Comparison of ENCODE assay signal across 20 mouse cellular contexts in genomic region chr13:56075930-56076329, GRCm38 (mm10).
DNase-seq lines count a peak whose midpoint lies in the region; ATAC-seq and TF ChIP-seq lines count a peak whose summit lies in the region.
"Had no signal": no experiment of that assay in that cellular context is flagged by ENCODE, and none has a peak within 500 bp of the region (broad histone marks: within the 10 kb centered on the region; RNA-seq: fewer than 3 reads in every experiment).

No protein-coding gene starts in this region.

- WGBS in limb, embryonic 11.5 days, result 85% methylated on average over 8 of the region's 8 CpGs
- 94% methylated on average over 8 of the region's 8 CpGs for WGBS in limb, embryonic 10.5 days
- WGBS in forebrain, postnatal 0 days, result 86% methylated on average over 8 of the region's 8 CpGs

- no peaks in the 10 kb centered on the region for H3K9me3 ChIP-seq in limb, embryonic 11.5 days (ENCODE audit: control insufficient read depth, low read length)
- H3K9me3 ChIP-seq in limb, embryonic 10.5 days (replicated peaks), result no peaks in the 10 kb centered on the region
- H3K9me3 ChIP-seq in forebrain, postnatal 0 days (ENCODE audit: low read length), result no peaks in the 10 kb centered on the region
- H3K9me3 ChIP-seq: forebrain, embryonic 13.5 days; hindbrain, embryonic 10.5 days; intestine, embryonic 15.5 days had no signal

- peaks cover 20% of the 10 kb centered on the region for H3K36me3 ChIP-seq in limb, embryonic 11.5 days (ENCODE audit: control insufficient read depth, insufficient read depth, low read length)
- H3K36me3 ChIP-seq in limb, embryonic 10.5 days, result peaks cover 98% of the 10 kb centered on the region
- H3K36me3 ChIP-seq in myocyte (ENCODE audit: control insufficient read depth, insufficient read depth), result peaks cover under 1% of the 10 kb centered on the region
- peaks cover 69% of the 10 kb centered on the region for H3K36me3 ChIP-seq in forebrain, postnatal 0 days (ENCODE audit: insufficient read depth)

- peak; percentile 79 for DNase-seq in gastrocnemius, adult 2 months
- no peak for DNase-seq in gastrocnemius, postnatal 4 days (ENCODE audit: low spot score in 2 of 2)
- DNase-seq in limb, embryonic 11.5 days (ENCODE audit: low spot score), result no peak
- no peak for DNase-seq in limb, embryonic 10.5 days (ENCODE audit: low spot score)
- peak; percentile 58 for DNase-seq in gastrocnemius, postnatal 25 days
- DNase-seq in forebrain, postnatal 0 days, result no peak
- DNase-seq in kidney, postnatal 25 days, result no peak
- DNase-seq: adrenal gland, postnatal 14 days; cerebellum, adult 11-12 months; cerebellum, adult 9-10 months; cerebellum, postnatal 36 days; kidney, adult 18-20 months had no signal

- no peak for TF ChIP-seq POLR2A in myocyte (IDR thresholded peaks at IDR 0.05; ENCODE audit: insufficient read length, low read depth)

- no peaks in the 10 kb centered on the region for H3K79me2 ChIP-seq in myocyte (ENCODE audit: control insufficient read depth, insufficient read depth)

- H3K4me2 ChIP-seq in limb, embryonic 11.5 days (ENCODE audit: low read depth, severe bottlenecking), result no peak overlapping the region
- no peak overlapping the region for H3K4me2 ChIP-seq in myocyte (ENCODE audit: low read depth)
- H3K4me2 ChIP-seq in forebrain, postnatal 0 days (ENCODE audit: low read depth), result no peak overlapping the region
- H3K4me2 ChIP-seq: forebrain, embryonic 13.5 days; hindbrain, embryonic 14.5 days; intestine, embryonic 15.5 days had no signal

- no peak for TF ChIP-seq CTCF in gastrocnemius, adult 2 months (IDR thresholded peaks at IDR 0.05)
- no peak for TF ChIP-seq CTCF in forebrain, postnatal 0 days (IDR thresholded peaks at IDR 0.05; ENCODE audit: low read depth)

- H3ac ChIP-seq in myocyte (ENCODE audit: control insufficient read depth, insufficient read length), result no peak overlapping the region

- H3K27me3 ChIP-seq in limb, embryonic 11.5 days (ENCODE audit: control insufficient read depth, insufficient read depth, low read length), result no peaks in the 10 kb centered on the region
- no peaks in the 10 kb centered on the region for H3K27me3 ChIP-seq in limb, embryonic 10.5 days (ENCODE audit: low read depth, poor library complexity, severe bottlenecking)
- H3K27me3 ChIP-seq in myocyte (ENCODE audit: control insufficient read depth, insufficient read depth, insufficient read length), result no peaks in the 10 kb centered on the region
- H3K27me3 ChIP-seq in forebrain, postnatal 0 days (ENCODE audit: insufficient read depth, low read length), result no peaks in the 10 kb centered on the region
- H3K27me3 ChIP-seq: CH12.LX; forebrain, embryonic 13.5 days; intestine, embryonic 15.5 days; Patski had no signal

- H3K4me3 ChIP-seq in gastrocnemius, adult 2 months, result no peak overlapping the region
- no peak overlapping the region for H3K4me3 ChIP-seq in limb, embryonic 11.5 days (ENCODE audit: low read depth, low read length)
- no peak overlapping the region for H3K4me3 ChIP-seq in limb, embryonic 10.5 days
- H3K4me3 ChIP-seq in myocyte, result no peak overlapping the region
- no peak overlapping the region for H3K4me3 ChIP-seq in forebrain, postnatal 0 days (ENCODE audit: low read depth, low read length)
- H3K4me3 ChIP-seq: forebrain, embryonic 13.5 days; hindbrain, embryonic 10.5 days; intestine, embryonic 15.5 days had no signal

- ATAC-seq in limb, embryonic 11.5 days (ENCODE audit: insufficient number of reproducible peaks, low FRiP score, low TSS enrichment, low read depth), result no peak
- ATAC-seq in forebrain, postnatal 0 days, result no peak
- ATAC-seq: activated CD4-positive, CD25-positive, alpha-beta regulatory T cell, adult 4 months; forebrain, embryonic 13.5 days; intestine, embryonic 15.5 days; Patski had no signal

- peaks cover 19% of the 10 kb centered on the region for H3K4me1 ChIP-seq in limb, embryonic 11.5 days (ENCODE audit: control insufficient read depth, insufficient read depth, low read length)
- peaks cover 47% of the 10 kb centered on the region for H3K4me1 ChIP-seq in limb, embryonic 10.5 days
- H3K4me1 ChIP-seq in forebrain, postnatal 0 days (ENCODE audit: insufficient read depth), result no peaks in the 10 kb centered on the region
- H3K4me1 ChIP-seq: hindbrain, embryonic 10.5 days had no signal

- intact Hi-C loops in gastrocnemius, adult 2 months (cut with DNase I), result no loop called here

- H3K27ac ChIP-seq in gastrocnemius, adult 2 months, result peak overlapping the region; percentile 49; the same call in 1 of the 2 replicates
- no peak overlapping the region for H3K27ac ChIP-seq in limb, embryonic 11.5 days (replicated peaks; ENCODE audit: low read depth, low read length)
- H3K27ac ChIP-seq in limb, embryonic 10.5 days, result no peak overlapping the region
- H3K27ac ChIP-seq in forebrain, postnatal 0 days (ENCODE audit: low read depth, low read length), result no peak overlapping the region
- H3K27ac ChIP-seq: forebrain, embryonic 13.5 days; hindbrain, embryonic 10.5 days; hindbrain, embryonic 14.5 days; intestine, embryonic 15.5 days had no signal

- peak overlapping the region; percentile 4; the same call in 1 of the 2 replicates for H3K9ac ChIP-seq in limb, embryonic 11.5 days (ENCODE audit: low read length)
- H3K9ac ChIP-seq in forebrain, postnatal 0 days, result no peak overlapping the region
- H3K9ac ChIP-seq: forebrain, embryonic 13.5 days; hindbrain, embryonic 14.5 days; intestine, embryonic 15.5 days had no signal

TF ChIP-seq in myocyte, 11 proteins besides CTCF, POLR2A, EP300 and RAD21:
- TF ChIP-seq MAX (IDR thresholded peaks at IDR 0.05; ENCODE audit: low read depth) (no peak), MYOD1 (IDR thresholded peaks at IDR 0.05; ENCODE audit: control insufficient read depth in 1 of 3, insufficient read length in 2 of 3, low read depth in 2 of 3) (peak in 2 of 3 experiments; percentile 83 to 92), CEBPB (IDR thresholded peaks at IDR 0.05; ENCODE audit: insufficient read depth, poor library complexity, severe bottlenecking) (no peak), E2F4 (IDR thresholded peaks at IDR 0.05; ENCODE audit: insufficient read depth) (no peak), USF1 (IDR thresholded peaks at IDR 0.05; ENCODE audit: low read depth) (no peak), REST (IDR thresholded peaks at IDR 0.05; ENCODE audit: insufficient read depth, insufficient read length) (no peak), MYOG (IDR thresholded peaks at IDR 0.05; ENCODE audit: control insufficient read depth in 1 of 3, insufficient read depth in 1 of 3, insufficient read length in 2 of 3, low read depth in 2 of 3) (peak; percentile 35 to 98 (median 91)), POLR2AphosphoS2 (IDR thresholded peaks at IDR 0.05; ENCODE audit: insufficient read length, low read depth) (no peak), TCF12 (IDR thresholded peaks at IDR 0.05; ENCODE audit: insufficient read depth, poor library complexity, severe bottlenecking) (peak; percentile 19), TCF3 (IDR thresholded peaks at IDR 0.05; ENCODE audit: insufficient read length, low read depth) (peak; percentile 81), SRF (IDR thresholded peaks at IDR 0.05; ENCODE audit: control insufficient read depth, insufficient read length, low read depth) (no peak)

Comparison
In these comparisons a context has a peak if more than half of its experiments do, and no peak if none do; other contexts are left out.
1. DNase-seq: peak in gastrocnemius, adult 2 months (single experiment) and gastrocnemius, postnatal 25 days (single experiment); none in gastrocnemius, postnatal 4 days (0 of 2), limb, embryonic 11.5 days (single experiment), limb, embryonic 10.5 days (single experiment), forebrain, postnatal 0 days (single experiment) and kidney, postnatal 25 days (0 of 2).